Mouse (Mus musculus): ENCODE results near the gene Krt77.

DNA sequence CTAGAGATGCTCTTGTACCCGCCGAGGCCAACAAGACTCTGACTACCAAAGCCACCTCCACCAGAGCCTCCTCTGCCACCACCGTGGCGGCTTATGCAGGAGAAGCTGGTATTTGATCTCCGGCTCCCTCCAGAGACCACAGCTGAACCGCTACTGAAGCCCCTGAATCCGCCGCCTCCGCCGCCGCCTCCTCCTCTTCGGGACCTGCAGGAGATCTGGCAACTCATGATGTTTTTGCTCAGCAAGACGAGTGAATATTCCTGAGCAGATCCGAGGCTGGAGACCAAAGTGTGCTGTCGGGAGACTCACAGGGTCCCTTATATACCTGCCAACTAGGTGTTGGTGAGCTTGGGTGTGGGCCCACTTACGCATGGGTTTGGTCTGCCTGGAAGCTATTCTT is 51.6 kb downstream of the Krt77 start, which contains the start of gene Krt2:
- TF ChIP-seq GATA1 (IDR thresholded peaks at IDR 0.05; ENCODE audit: low read length) = no peak
- TF ChIP-seq TAL1 (IDR thresholded peaks at IDR 0.05; ENCODE audit: low read length) = no peak
